Comparison of ENCODE assay signal across 18 mouse cellular contexts in genomic region chr19:27148330-27148729, GRCm38 (mm10).
DNase-seq lines count a peak whose midpoint lies in the region; ATAC-seq lines count a peak whose summit lies in the region.
"Had no signal": no experiment of that assay in that cellular context is flagged by ENCODE, and none has a peak within 500 bp of the region (broad histone marks: within the 10 kb centered on the region; RNA-seq: fewer than 3 reads in every experiment).

No protein-coding gene starts in this region.

- peaks cover 31% of the 10 kb centered on the region for H3K4me1 ChIP-seq in heart, embryonic 13.5 days
- 0 out of 2 replicates have a peak, but pooled peaks cover 8% of the 10 kb centered on the region for H3K4me1 ChIP-seq in limb, embryonic 12.5 days (replicated peaks)
- H3K4me1 ChIP-seq in limb, embryonic 10.5 days, result peaks cover 4% of the 10 kb centered on the region; the same call in 1 of the 2 replicates
- H3K4me1 ChIP-seq in midbrain, embryonic 13.5 days (replicated peaks), result peaks cover 16% of the 10 kb centered on the region
- H3K4me1 ChIP-seq: liver, embryonic 15.5 days; stomach, embryonic 15.5 days had no signal

- 58% methylated on average over 5 of the region's 5 CpGs for WGBS in heart, embryonic 13.5 days
- WGBS in limb, embryonic 12.5 days, result 56% methylated on average over 5 of the region's 5 CpGs
- WGBS in limb, embryonic 10.5 days, result 87% methylated on average over 5 of the region's 5 CpGs
- 69% methylated on average over 5 of the region's 5 CpGs for WGBS in midbrain, embryonic 13.5 days

- H3K9me3 ChIP-seq in heart, embryonic 13.5 days, result no peaks in the 10 kb centered on the region
- H3K9me3 ChIP-seq in limb, embryonic 12.5 days, result no peaks in the 10 kb centered on the region
- H3K9me3 ChIP-seq in limb, embryonic 10.5 days (replicated peaks), result no peaks in the 10 kb centered on the region
- H3K9me3 ChIP-seq in midbrain, embryonic 13.5 days, result no peaks in the 10 kb centered on the region
- H3K9me3 ChIP-seq: hindbrain, embryonic 12.5 days; liver, embryonic 15.5 days; stomach, embryonic 15.5 days had no signal

- no peak for DNase-seq in heart, adult 18-20 months
- no peak for DNase-seq in limb, embryonic 10.5 days (ENCODE audit: low spot score)
- DNase-seq in brain, adult 2 months (ENCODE audit: low read depth, low spot score), result peak; percentile 7
- peak; percentile 23 for DNase-seq in fibroblast of lung, adult 2 months (ENCODE audit: low read depth)
- no peak for DNase-seq in layer of hippocampus, adult 9-11 months
- DNase-seq: adrenal gland, postnatal 36 days; cerebellum, adult 9-10 months; thymus, postnatal 4 days had no signal

- H3K4me2 ChIP-seq in heart, embryonic 13.5 days, result no peak overlapping the region
- no peak overlapping the region for H3K4me2 ChIP-seq in limb, embryonic 12.5 days
- no peak overlapping the region for H3K4me2 ChIP-seq in midbrain, embryonic 13.5 days (replicated peaks)
- H3K4me2 ChIP-seq: hindbrain, embryonic 12.5 days; liver, embryonic 15.5 days; stomach, embryonic 15.5 days had no signal

- H3K27me3 ChIP-seq in heart, embryonic 13.5 days (replicated peaks), result no peaks in the 10 kb centered on the region
- no peaks in the 10 kb centered on the region for H3K27me3 ChIP-seq in limb, embryonic 12.5 days
- no peaks in the 10 kb centered on the region for H3K27me3 ChIP-seq in limb, embryonic 10.5 days (ENCODE audit: low read depth, poor library complexity, severe bottlenecking)
- H3K27me3 ChIP-seq in midbrain, embryonic 13.5 days, result no peaks in the 10 kb centered on the region
- H3K27me3 ChIP-seq: hindbrain, embryonic 12.5 days; liver, embryonic 15.5 days; stomach, embryonic 15.5 days had no signal

- H3K4me3 ChIP-seq in heart, embryonic 13.5 days, result no peak overlapping the region
- no peak overlapping the region for H3K4me3 ChIP-seq in limb, embryonic 12.5 days (replicated peaks)
- no peak overlapping the region for H3K4me3 ChIP-seq in limb, embryonic 10.5 days
- H3K4me3 ChIP-seq in midbrain, embryonic 13.5 days (replicated peaks), result no peak overlapping the region
- H3K4me3 ChIP-seq: hindbrain, embryonic 12.5 days; liver, embryonic 15.5 days; stomach, embryonic 15.5 days had no signal

- ATAC-seq in heart, embryonic 13.5 days (ENCODE audit: extremely low read depth, insufficient number of reproducible peaks, low FRiP score, low TSS enrichment), result no peak
- ATAC-seq in limb, embryonic 12.5 days (ENCODE audit: insufficient number of reproducible peaks, insufficient read depth, low FRiP score, low TSS enrichment, low read depth), result no peak
- no peak for ATAC-seq in midbrain, embryonic 13.5 days
- ATAC-seq: forebrain, embryonic 14.5 days; inflammation-experienced regulatory T-cells, adult 6 months; midbrain, embryonic 16.5 days had no signal

- no peaks in the 10 kb centered on the region for H3K36me3 ChIP-seq in heart, embryonic 13.5 days
- no peaks in the 10 kb centered on the region for H3K36me3 ChIP-seq in limb, embryonic 12.5 days
- H3K36me3 ChIP-seq in limb, embryonic 10.5 days, result no peaks in the 10 kb centered on the region
- H3K36me3 ChIP-seq in midbrain, embryonic 13.5 days, result no peaks in the 10 kb centered on the region
- H3K36me3 ChIP-seq: hindbrain, embryonic 12.5 days; liver, embryonic 15.5 days; stomach, embryonic 15.5 days had no signal

- 0 out of 2 replicates have a peak overlapping the region, but pooled peaks have one; percentile 20 for H3K27ac ChIP-seq in heart, embryonic 13.5 days (replicated peaks)
- H3K27ac ChIP-seq in limb, embryonic 12.5 days, result peak overlapping the region; percentile 50
- no peak overlapping the region for H3K27ac ChIP-seq in limb, embryonic 10.5 days
- H3K27ac ChIP-seq in midbrain, embryonic 13.5 days, result no peak overlapping the region
- H3K27ac ChIP-seq: hindbrain, embryonic 12.5 days; liver, embryonic 15.5 days; macrophage; stomach, embryonic 15.5 days had no signal

- H3K9ac ChIP-seq in heart, embryonic 13.5 days, result no peak overlapping the region
- H3K9ac ChIP-seq in limb, embryonic 12.5 days (replicated peaks), result no peak overlapping the region
- H3K9ac ChIP-seq in midbrain, embryonic 13.5 days (replicated peaks), result no peak overlapping the region
- H3K9ac ChIP-seq: hindbrain, embryonic 12.5 days; liver, embryonic 15.5 days; stomach, embryonic 15.5 days had no signal

Comparison
In these comparisons a context has a peak if more than half of its experiments do, and no peak if none do; other contexts are left out.
1. H3K27ac ChIP-seq: peak in heart, embryonic 13.5 days (single experiment) and limb, embryonic 12.5 days (single experiment); none in limb, embryonic 10.5 days (single experiment) and midbrain, embryonic 13.5 days (single experiment).
2. DNase-seq: peak in brain, adult 2 months (single experiment) and fibroblast of lung, adult 2 months (single experiment); none in heart, adult 18-20 months (0 of 2), limb, embryonic 10.5 days (single experiment) and layer of hippocampus, adult 9-11 months (single experiment).